Mouse (Mus musculus) limb, embryonic 14.5 days (tissue): ENCODE data around the gene Tmem205. TPM values are rescaled to one million over a fixed set of nuclear protein-coding genes. Genes with fewer than 3 reads are reported as not detected.

ENCODE experiments used
- ATAC-seq: fragments of 200-750 bp; cut with Nextera tagmentation; 2 replicates; pipeline ENCODE4 v1.8.0; 2017; ENCODE audit warnings: low read depth, moderate number of reproducible peaks, moderate TSS enrichment; ENCODE audit not compliant: low FRiP score
- DNase-seq: peaks from one replicate; pipeline ENCODE4 v3.0.0-alpha.2; 2015; ENCODE audit warnings: low spot score
- H3K27ac ChIP-seq: fragments of 300-500 bp; sonication (generic); replicated peaks from 2 replicates; pipeline ENCODE4 v1.5.1; 2014; ENCODE audit warnings: low read depth, mild to moderate bottlenecking, low read length, moderate library complexity, mixed read lengths
- H3K27me3 ChIP-seq: fragments of 300-500 bp; sonication (generic); 2 replicates; pipeline ENCODE4 v1.6.1; 2014; ENCODE audit warnings: low read length, mixed read lengths; ENCODE audit not compliant: control insufficient read depth, insufficient read depth
- H3K36me3 ChIP-seq: fragments of 300-500 bp; sonication (generic); 2 replicates; pipeline ENCODE4 v1.6.1; 2014; ENCODE audit warnings: mild to moderate bottlenecking, low read length, moderate library complexity, mixed read lengths; ENCODE audit not compliant: control insufficient read depth, insufficient read depth
- H3K4me1 ChIP-seq: fragments of 300-500 bp; sonication (generic); 2 replicates; pipeline ENCODE4 v1.6.1; 2014; ENCODE audit warnings: antibody characterized with exemption, low read length, mixed read lengths; ENCODE audit not compliant: control insufficient read depth, insufficient read depth
- H3K4me2 ChIP-seq: fragments of 300-500 bp; sonication (generic); replicated peaks from 2 replicates; pipeline ENCODE4 v1.6.1; 2014; ENCODE audit warnings: low read depth, mild to moderate bottlenecking, low read length, moderate library complexity; ENCODE audit not compliant: severe bottlenecking
- H3K4me3 ChIP-seq: fragments of 300-500 bp; sonication (generic); replicated peaks from 2 replicates; pipeline ENCODE4 v1.5.1; 2014; ENCODE audit warnings: low read length
- H3K9ac ChIP-seq: fragments of 300-500 bp; sonication (generic); 2 replicates; pipeline ENCODE4 v1.6.1; 2014; ENCODE audit warnings: mild to moderate bottlenecking, low read depth, low read length, moderate library complexity; ENCODE audit not compliant: severe bottlenecking
- H3K9me3 ChIP-seq: fragments of 300-500 bp; sonication (generic); 2 replicates; pipeline ENCODE4 v1.6.1; 2016; ENCODE audit warnings: low read length; ENCODE audit not compliant: control insufficient read depth
- POLR2A ChIP-seq: fragments of 200-500 bp; IDR thresholded peaks from 2 replicates; pipeline ENCODE4 v1.8.0; 2012; ENCODE audit warnings: inconsistent platforms, mild to moderate bottlenecking, moderate library complexity, borderline replicate concordance; ENCODE audit not compliant: insufficient read depth, insufficient read length; ENCODE audit errors: extremely low read depth
- WGBS: fragments of 180-500 bp; shearing (Covaris S2); extraction: QIAGEN DNeasy Blood & Tissue Kit; methylation state at CpG from one replicate; pipeline ENCODE4 v1.1.7; 2014; 5-methylcytosine and 5-hydroxymethylcytosine counted together
- polyA plus RNA-seq, 2 experiments: library from polyadenylated mRNA; depleted of rRNA in 1 of 2; stranded (reverse) in 1 of 2; unstranded in 1 of 2; fragments of >200 nt; fragmentation: Nextera tagmentation in 1 of 2; extraction: Ambion mirVana in 1 of 2; gene quantifications; 2 replicates each; pipeline versions ENCODE4 v1.2.1 to v1.2.3; 2012 to 2014

The Tmem205 gene
- polyA plus RNA-seq, 2 experiments, result 37.4 to 51.5 TPM

DNA sequence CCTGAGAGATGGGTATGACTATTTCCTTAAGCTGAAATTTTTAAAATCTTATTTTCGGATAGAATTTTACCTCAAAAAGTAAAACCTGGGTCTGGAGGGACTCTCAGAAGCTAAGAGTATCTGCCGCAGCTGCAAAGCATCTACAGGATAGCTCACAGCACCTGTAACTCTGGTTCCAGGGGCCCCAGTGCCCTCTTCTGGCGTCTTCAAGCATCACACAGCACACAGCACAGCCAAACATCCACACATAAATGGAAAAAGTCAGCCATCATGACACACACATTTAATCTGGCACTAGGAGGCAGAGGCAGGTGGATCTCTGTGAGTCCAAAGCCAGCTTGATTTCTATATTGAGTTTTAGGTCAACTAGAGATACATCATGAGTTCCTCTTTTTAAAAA, 50.8 kb downstream of the Tmem205 start:
- WGBS, result 64% methylated on average over 3 of the region's 3 CpGs
- TF ChIP-seq POLR2A, result no peak

DNA sequence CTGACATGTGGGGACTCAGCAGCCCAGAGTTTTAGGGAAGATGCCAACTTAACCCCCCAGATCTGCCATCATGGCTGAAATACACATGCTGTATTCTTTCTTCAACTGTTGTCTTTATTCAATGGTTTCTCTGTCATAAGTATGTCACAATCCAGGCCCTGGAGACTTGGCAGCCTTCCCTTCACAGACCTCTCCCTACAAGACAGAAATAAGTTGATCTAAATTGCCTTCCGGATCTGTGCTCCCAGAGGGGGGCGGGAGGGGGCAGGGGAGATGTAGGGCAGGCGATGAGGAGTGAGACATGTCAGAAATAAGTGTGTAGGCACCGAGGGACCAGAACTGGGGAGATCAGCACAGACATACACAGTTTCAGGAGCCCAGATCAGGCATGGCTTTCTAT, 55.2 kb downstream of the Tmem205 start:
- no peaks in the 10 kb centered on the region for H3K27me3 ChIP-seq

More for the DNA sequence above, 50.8 kb downstream of the Tmem205 start:
- Histone ChIP-seq H3K36me3 (no peaks in the 10 kb centered on the region), H3K4me2 (no peak overlapping the region), H3K4me3 (no peak overlapping the region), H3K27ac (no peak overlapping the region), H3K4me1 (no peaks in the 10 kb centered on the region), H3K9ac (no peak overlapping the region), H3K27me3 (no peaks in the 10 kb centered on the region), H3K9me3 (no peaks in the 10 kb centered on the region)
- ATAC-seq, result no peak
- no peak for DNase-seq

More for the DNA sequence above, 55.2 kb downstream of the Tmem205 start:
- H3K36me3 ChIP-seq, result no peaks in the 10 kb centered on the region
- WGBS, result 65% methylated on average over 4 of the region's 4 CpGs
- no peak overlapping the region for H3K4me2 ChIP-seq
- H3K4me1 ChIP-seq, result no peaks in the 10 kb centered on the region
- DNase-seq (no peak), ATAC-seq (no peak)
- TF ChIP-seq POLR2A, result no peak
- H3K9ac ChIP-seq, result no peak overlapping the region
- no peak overlapping the region for H3K27ac ChIP-seq
- H3K4me3 ChIP-seq, result no peak overlapping the region
- H3K9me3 ChIP-seq, result no peaks in the 10 kb centered on the region

Other genes with a start within 250 kb of the Tmem205 start
- 36.9 and 48.0 TPM in 2 replicates for gene Ldlr, start 204.1 kb downstream of the Tmem205 start, polyA plus RNA-seq (2012; rRNA removed)
- gene Ldlr, start 204.1 kb downstream of the Tmem205 start, polyA plus RNA-seq (2014; fragmentation: Nextera tagmentation; extraction: Ambion mirVana), result 15.9 and 18.4 TPM in 2 replicates
- gene Spc24, start 167.3 kb downstream of the Tmem205 start, polyA plus RNA-seq (2012; rRNA removed), result 64.8 and 68.8 TPM in 2 replicates
- 84.3 and 92.5 TPM in 2 replicates for gene Spc24, start 167.3 kb downstream of the Tmem205 start, polyA plus RNA-seq (2014; fragmentation: Nextera tagmentation; extraction: Ambion mirVana)
- gene Kank2, start 128.8 kb downstream of the Tmem205 start, polyA plus RNA-seq (2012; rRNA removed), result 38.6 and 49.6 TPM in 2 replicates
- 13.1 and 15.0 TPM in 2 replicates for gene Kank2, start 128.8 kb downstream of the Tmem205 start, polyA plus RNA-seq (2014; fragmentation: Nextera tagmentation; extraction: Ambion mirVana)
- 0.17 TPM in 1 of 2 replicates, not detected in the other for gene Angptl8, start 92.0 kb downstream of the Tmem205 start, polyA plus RNA-seq (2012; rRNA removed)
- 0.44 and 1.1 TPM in 2 replicates for gene Angptl8, start 92.0 kb downstream of the Tmem205 start, polyA plus RNA-seq (2014; fragmentation: Nextera tagmentation; extraction: Ambion mirVana)
- gene Dock6, start 74.9 kb downstream of the Tmem205 start, polyA plus RNA-seq (2012; rRNA removed), result 155 and 191 TPM in 2 replicates
- 31.6 and 38.8 TPM in 2 replicates for gene Dock6, start 74.9 kb downstream of the Tmem205 start, polyA plus RNA-seq (2014; fragmentation: Nextera tagmentation; extraction: Ambion mirVana)
- 30.1 and 30.7 TPM in 2 replicates for gene Rab3d, start 9.4 kb downstream of the Tmem205 start, polyA plus RNA-seq (2012; rRNA removed)
- gene Rab3d, start 9.4 kb downstream of the Tmem205 start, polyA plus RNA-seq (2014; fragmentation: Nextera tagmentation; extraction: Ambion mirVana), result 32.5 and 36.3 TPM in 2 replicates
- 9.6 and 10.8 TPM in 2 replicates for gene Ccdc159, start 85 bp downstream of the Tmem205 start, polyA plus RNA-seq (2012; rRNA removed)
- gene Ccdc159, start 85 bp downstream of the Tmem205 start, polyA plus RNA-seq (2014; fragmentation: Nextera tagmentation; extraction: Ambion mirVana), result 2.8 and 3.3 TPM in 2 replicates
- gene Plppr2, start 9.5 kb upstream of the Tmem205 start, polyA plus RNA-seq (2012; rRNA removed), result 31.7 and 44.2 TPM in 2 replicates
- 8.7 and 11.2 TPM in 2 replicates for gene Plppr2, start 9.5 kb upstream of the Tmem205 start, polyA plus RNA-seq (2014; fragmentation: Nextera tagmentation; extraction: Ambion mirVana)
- 6.5 and 7.0 TPM in 2 replicates for gene Swsap1, start 28.2 kb upstream of the Tmem205 start, polyA plus RNA-seq (2012; rRNA removed)
- gene Swsap1, start 28.2 kb upstream of the Tmem205 start, polyA plus RNA-seq (2014; fragmentation: Nextera tagmentation; extraction: Ambion mirVana), result 12.8 TPM in 2 replicates
- 6.7 and 8.0 TPM in 2 replicates for gene Epor, start 36.0 kb upstream of the Tmem205 start, polyA plus RNA-seq (2012; rRNA removed)
- 4.1 and 5.9 TPM in 2 replicates for gene Epor, start 36.0 kb upstream of the Tmem205 start, polyA plus RNA-seq (2014; fragmentation: Nextera tagmentation; extraction: Ambion mirVana)
- 2.9 and 3.2 TPM in 2 replicates for gene Rgl3, start 61.9 kb upstream of the Tmem205 start, polyA plus RNA-seq (2012; rRNA removed)
- gene Rgl3, start 61.9 kb upstream of the Tmem205 start, polyA plus RNA-seq (2014; fragmentation: Nextera tagmentation; extraction: Ambion mirVana), result 1.1 and 1.5 TPM in 2 replicates
- 1.2 and 1.3 TPM in 2 replicates for gene Ccdc151, start 75.1 kb upstream of the Tmem205 start, polyA plus RNA-seq (2012; rRNA removed)
- gene Ccdc151, start 75.1 kb upstream of the Tmem205 start, polyA plus RNA-seq (2014; fragmentation: Nextera tagmentation; extraction: Ambion mirVana), result 0.37 and 1.2 TPM in 2 replicates
- gene Prkcsh, start 75.2 kb upstream of the Tmem205 start, polyA plus RNA-seq (2012; rRNA removed), result 156 and 188 TPM in 2 replicates
- gene Prkcsh, start 75.2 kb upstream of the Tmem205 start, polyA plus RNA-seq (2014; fragmentation: Nextera tagmentation; extraction: Ambion mirVana), result 89.0 and 103 TPM in 2 replicates
- gene Elavl3, start 124.5 kb upstream of the Tmem205 start, polyA plus RNA-seq (2012; rRNA removed), result 0.56 and 0.67 TPM in 2 replicates
- gene Elavl3, start 124.5 kb upstream of the Tmem205 start, polyA plus RNA-seq (2014; fragmentation: Nextera tagmentation; extraction: Ambion mirVana), result not detected in 2 replicates
- gene Gm49318, start 143.7 kb upstream of the Tmem205 start, polyA plus RNA-seq (2012; rRNA removed), result 0.28 TPM in 1 of 2 replicates, not detected in the other
- gene Gm49318, start 143.7 kb upstream of the Tmem205 start, polyA plus RNA-seq (2014; fragmentation: Nextera tagmentation; extraction: Ambion mirVana), result not detected in 2 replicates
- 31.2 and 33.7 TPM in 2 replicates for gene Zfp653, start 143.8 kb upstream of the Tmem205 start, polyA plus RNA-seq (2012; rRNA removed)
- gene Zfp653, start 143.8 kb upstream of the Tmem205 start, polyA plus RNA-seq (2014; fragmentation: Nextera tagmentation; extraction: Ambion mirVana), result 8.1 and 8.7 TPM in 2 replicates
- 36.3 and 37.5 TPM in 2 replicates for gene Ecsit, start 157.9 kb upstream of the Tmem205 start, polyA plus RNA-seq (2012; rRNA removed)
- 30.6 and 32.9 TPM in 2 replicates for gene Ecsit, start 157.9 kb upstream of the Tmem205 start, polyA plus RNA-seq (2014; fragmentation: Nextera tagmentation; extraction: Ambion mirVana)
- 2.3 and 3.0 TPM in 2 replicates for gene Cnn1, start 171.7 kb upstream of the Tmem205 start, polyA plus RNA-seq (2012; rRNA removed)
- 3.1 and 4.4 TPM in 2 replicates for gene Cnn1, start 171.7 kb upstream of the Tmem205 start, polyA plus RNA-seq (2014; fragmentation: Nextera tagmentation; extraction: Ambion mirVana)
- 145 and 168 TPM in 2 replicates for gene Elof1, start 189.6 kb upstream of the Tmem205 start, polyA plus RNA-seq (2012; rRNA removed)
- gene Elof1, start 189.6 kb upstream of the Tmem205 start, polyA plus RNA-seq (2014; fragmentation: Nextera tagmentation; extraction: Ambion mirVana), result 199 and 206 TPM in 2 replicates
- 20.3 and 21.6 TPM in 2 replicates for gene Acp5, start 208.2 kb upstream of the Tmem205 start, polyA plus RNA-seq (2012; rRNA removed)
- 17.0 and 23.6 TPM in 2 replicates for gene Acp5, start 208.2 kb upstream of the Tmem205 start, polyA plus RNA-seq (2014; fragmentation: Nextera tagmentation; extraction: Ambion mirVana)
- 54.5 and 62.4 TPM in 2 replicates for gene Pigyl, start 229.3 kb upstream of the Tmem205 start, polyA plus RNA-seq (2012; rRNA removed)
- gene Pigyl, start 229.3 kb upstream of the Tmem205 start, polyA plus RNA-seq (2014; fragmentation: Nextera tagmentation; extraction: Ambion mirVana), result 80.9 and 82.4 TPM in 2 replicates